Mouse (Mus musculus) thymus, adult 2 months (tissue): ENCODE results near the gene Cerk. TPM values are rescaled to one million over a fixed set of nuclear protein-coding genes. Genes with fewer than 3 reads are reported as not detected.

Experiments
- DNase-seq: peaks from one replicate; pipeline ENCODE4 v3.0.0; 2021
- H3K27ac ChIP-seq: fragments of 200-500 bp; 2 replicates; pipeline ENCODE4 v1.5.1; 2012; ENCODE audit warnings: low read length, control low read depth; ENCODE audit not compliant: control insufficient read depth, insufficient read depth
- H3K27me3 ChIP-seq: fragments of 200-500 bp; 2 replicates; pipeline ENCODE4 v1.6.1; 2012; ENCODE audit warnings: mild to moderate bottlenecking, low read length, moderate library complexity, mixed read lengths; ENCODE audit not compliant: control insufficient read depth, insufficient read depth
- H3K36me3 ChIP-seq: fragments of 200-500 bp; 2 replicates; pipeline ENCODE4 v1.6.1; 2012; ENCODE audit warnings: mild to moderate bottlenecking, low read length, moderate library complexity; ENCODE audit not compliant: control insufficient read depth, insufficient read depth
- H3K4me1 ChIP-seq: fragments of 200-500 bp; replicated peaks from 2 replicates; pipeline ENCODE4 v1.6.1; 2012; ENCODE audit warnings: low read length; ENCODE audit not compliant: control insufficient read depth, insufficient read depth
- H3K4me3 ChIP-seq: fragments of 200-500 bp; 2 replicates; pipeline ENCODE4 v1.5.1; 2012; ENCODE audit warnings: mild to moderate bottlenecking, low read length, control low read depth, moderate library complexity; ENCODE audit not compliant: control insufficient read depth, insufficient read depth
- CTCF ChIP-seq: fragments of 200-500 bp; IDR thresholded peaks from 2 replicates; pipeline ENCODE4 v1.5.1; 2012; ENCODE audit warnings: mild to moderate bottlenecking, control low read depth, low read length, moderate library complexity, borderline replicate concordance; ENCODE audit not compliant: control insufficient read depth, poor library complexity, insufficient read depth; ENCODE audit errors: extremely low read depth
- POLR2A ChIP-seq: fragments of 200-500 bp; IDR thresholded peaks from 2 replicates; pipeline ENCODE4 v1.6.1; 2012; ENCODE audit warnings: mild to moderate bottlenecking, low read length, control low read depth, moderate library complexity; ENCODE audit not compliant: control insufficient read depth, poor library complexity, insufficient read depth; ENCODE audit errors: extremely low read depth
- WGBS: fragments of 180-500 bp; shearing (Covaris S2); methylation state at CpG from one replicate; pipeline ENCODE4 v1.1.7; 2018; 5-methylcytosine and 5-hydroxymethylcytosine counted together
- polyA plus RNA-seq: library from polyadenylated mRNA; depleted of rRNA; stranded (reverse); fragments of >200 nt; gene quantifications from 2 replicates; pipeline ENCODE4 v1.2.3, GENCODE M21; 2012

The Cerk gene
- polyA plus RNA-seq, 1 experiment: 180 TPM

DNA sequence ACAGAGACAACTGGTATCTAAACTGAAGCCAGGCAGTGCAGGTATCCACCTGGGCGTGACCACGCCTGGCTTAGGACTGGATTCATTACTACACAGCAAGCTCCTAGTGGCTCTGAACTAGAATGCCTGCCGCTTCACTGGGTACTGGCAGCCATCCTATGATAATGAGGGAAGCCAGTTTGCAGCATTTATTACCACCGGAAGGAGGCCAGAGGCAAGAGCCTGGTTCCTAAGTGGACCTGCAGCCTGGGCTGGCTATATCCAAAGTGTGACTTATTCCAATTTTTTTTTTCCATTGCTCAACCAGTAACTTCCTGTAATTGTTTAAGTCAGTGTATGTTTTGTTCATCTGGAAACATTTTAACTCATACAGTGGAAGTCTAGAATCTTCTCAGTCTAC is 20.4 kb upstream of the Cerk start:
- Histone ChIP-seq H3K4me1 (peaks cover 29% of the 10 kb centered on the region), H3K4me3 (no peak overlapping the region), H3K27ac (no peak overlapping the region), H3K36me3 (no peaks in the 10 kb centered on the region), H3K27me3 (no peaks in the 10 kb centered on the region)
- 92% methylated on average over 4 of the region's 4 CpGs for WGBS
- no peak for DNase-seq
- no peak for TF ChIP-seq CTCF
- TF ChIP-seq POLR2A: no peak

DNA sequence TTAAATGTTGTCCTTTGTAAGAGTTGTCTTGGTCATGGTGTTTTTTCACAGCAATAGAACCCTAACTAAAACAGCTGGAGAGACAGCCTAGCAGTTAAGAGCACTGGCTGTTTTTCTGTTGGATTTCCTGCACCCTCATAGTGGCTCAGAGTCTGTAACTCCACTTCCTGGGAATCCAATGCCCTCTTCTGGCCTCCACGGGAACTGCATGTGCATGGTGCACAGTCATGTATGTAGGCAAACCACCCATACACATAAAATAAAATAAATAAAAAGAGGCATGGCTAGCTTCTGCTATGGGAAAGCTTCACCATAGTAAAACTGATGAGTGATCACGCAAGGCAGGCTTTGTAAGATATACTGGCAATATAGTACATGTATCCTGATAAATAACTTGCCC is 19.4 kb upstream of the Cerk start:
- H3K4me3 ChIP-seq: no peak overlapping the region
- peak overlapping the region; percentile 61; the same call in 1 of the 2 replicates for H3K27ac ChIP-seq
- no peaks in the 10 kb centered on the region for H3K36me3 ChIP-seq
- DNase-seq: peak; percentile 87
- peaks cover 34% of the 10 kb centered on the region for H3K4me1 ChIP-seq
- TF ChIP-seq POLR2A (no peak), CTCF (no peak)
- WGBS: 85% methylated on average over 2 of the region's 2 CpGs
- H3K27me3 ChIP-seq: no peaks in the 10 kb centered on the region

DNA sequence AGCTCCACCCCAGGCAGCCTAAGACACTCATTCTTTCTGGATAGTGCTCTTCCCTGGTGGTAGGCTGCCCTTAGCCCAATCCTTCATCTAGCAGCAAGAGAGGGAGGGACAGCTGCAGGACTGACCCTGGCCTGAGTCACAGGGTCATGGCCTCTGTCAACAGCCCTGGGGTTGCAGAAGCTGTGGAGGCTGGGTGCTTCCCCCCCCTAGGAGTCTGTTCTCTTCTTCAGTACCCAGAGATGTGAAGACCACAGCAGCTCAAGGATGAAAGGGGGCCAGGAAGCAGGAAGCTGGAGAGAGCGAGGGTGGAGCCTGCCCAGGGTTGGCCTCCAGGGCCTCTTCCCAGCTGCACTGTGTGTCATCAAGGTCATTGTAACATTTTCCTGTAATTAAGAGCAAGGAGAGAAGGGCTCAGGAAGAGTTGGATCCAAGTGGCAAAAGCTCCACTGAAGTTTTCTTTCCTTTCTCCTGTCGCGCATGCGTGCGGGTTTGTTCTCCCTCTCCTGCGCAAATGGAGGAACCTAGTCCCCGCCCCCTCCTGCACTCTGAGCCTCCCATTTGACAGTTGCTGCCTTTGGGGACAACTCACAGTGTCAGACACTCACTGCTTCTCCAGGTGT is 18.1 kb upstream of the Cerk start:
- DNase-seq: peak; percentile 80
- H3K27me3 ChIP-seq: no peaks in the 10 kb centered on the region
- peak overlapping the region; percentile 26 for H3K4me3 ChIP-seq
- 42% methylated on average over 7 of the region's 7 CpGs for WGBS
- peak overlapping the region; percentile 72 for H3K27ac ChIP-seq
- H3K36me3 ChIP-seq: no peaks in the 10 kb centered on the region
- TF ChIP-seq POLR2A (no peak), CTCF (no peak)
- H3K4me1 ChIP-seq: peaks cover 34% of the 10 kb centered on the region

DNA sequence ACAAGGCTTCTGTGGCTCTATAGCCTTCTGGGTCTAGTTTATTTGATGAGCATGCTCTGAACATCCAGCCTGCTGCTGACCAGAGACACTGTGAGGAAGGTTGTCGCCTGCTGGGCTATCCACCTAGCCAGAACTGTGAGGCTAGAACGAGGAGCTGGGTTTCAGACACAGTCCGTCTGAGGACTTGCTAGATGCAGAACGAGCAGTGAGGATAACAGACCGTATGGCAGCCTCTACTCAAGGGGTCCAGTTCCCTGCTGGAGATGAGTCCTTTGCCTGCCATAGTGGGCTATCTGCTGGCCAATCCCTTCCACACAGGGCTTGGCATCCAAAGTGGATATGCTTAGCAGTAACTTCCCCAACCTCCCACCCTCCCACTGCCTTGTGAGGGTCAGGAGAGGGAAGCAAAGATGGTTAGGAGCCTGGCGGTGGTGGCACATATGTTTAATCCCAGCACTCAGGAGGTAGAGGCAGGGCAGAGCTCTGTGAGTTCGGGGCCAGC is 17.4 kb upstream of the Cerk start:
- TF ChIP-seq CTCF (peak; percentile 11; the same call in 1 of the 2 replicates), POLR2A (no peak)
- Histone ChIP-seq H3K4me3 (no peak overlapping the region), H3K27ac (peak overlapping the region; percentile 72; the same call in 1 of the 2 replicates), H3K27me3 (no peaks in the 10 kb centered on the region), H3K4me1 (peaks cover 34% of the 10 kb centered on the region), H3K36me3 (no peaks in the 10 kb centered on the region)
- DNase-seq: no peak
- WGBS: 78% methylated on average over 7 of the region's 7 CpGs

DNA sequence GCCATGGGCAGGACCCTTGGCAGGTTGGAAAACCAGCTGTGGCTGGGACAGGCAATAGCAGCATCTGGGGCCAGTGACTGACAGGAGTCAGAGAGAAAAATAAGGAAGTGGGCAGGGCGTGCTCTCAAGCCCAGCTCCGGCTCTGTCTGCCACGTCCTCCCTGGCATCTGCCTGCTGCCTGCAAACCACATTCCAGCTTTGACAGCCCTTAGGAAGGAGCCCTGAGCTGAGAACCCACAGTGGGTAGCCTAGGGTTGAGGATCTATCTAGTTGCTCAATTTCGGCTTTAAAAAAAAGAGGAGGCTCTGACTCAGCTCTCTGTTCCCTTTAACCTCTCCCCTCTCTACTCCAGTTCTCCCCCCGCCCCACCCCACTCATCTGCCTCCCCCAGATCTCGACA is 16.7 kb upstream of the Cerk start:
- WGBS: 12% methylated on average over 6 of the region's 6 CpGs
- H3K36me3 ChIP-seq: no peaks in the 10 kb centered on the region
- peaks cover 34% of the 10 kb centered on the region for H3K4me1 ChIP-seq
- no peaks in the 10 kb centered on the region for H3K27me3 ChIP-seq
- peak overlapping the region; percentile 72; the same call in 1 of the 2 replicates for H3K27ac ChIP-seq
- no peak for DNase-seq
- TF ChIP-seq CTCF (no peak), POLR2A (no peak)
- H3K4me3 ChIP-seq: no peak overlapping the region

DNA sequence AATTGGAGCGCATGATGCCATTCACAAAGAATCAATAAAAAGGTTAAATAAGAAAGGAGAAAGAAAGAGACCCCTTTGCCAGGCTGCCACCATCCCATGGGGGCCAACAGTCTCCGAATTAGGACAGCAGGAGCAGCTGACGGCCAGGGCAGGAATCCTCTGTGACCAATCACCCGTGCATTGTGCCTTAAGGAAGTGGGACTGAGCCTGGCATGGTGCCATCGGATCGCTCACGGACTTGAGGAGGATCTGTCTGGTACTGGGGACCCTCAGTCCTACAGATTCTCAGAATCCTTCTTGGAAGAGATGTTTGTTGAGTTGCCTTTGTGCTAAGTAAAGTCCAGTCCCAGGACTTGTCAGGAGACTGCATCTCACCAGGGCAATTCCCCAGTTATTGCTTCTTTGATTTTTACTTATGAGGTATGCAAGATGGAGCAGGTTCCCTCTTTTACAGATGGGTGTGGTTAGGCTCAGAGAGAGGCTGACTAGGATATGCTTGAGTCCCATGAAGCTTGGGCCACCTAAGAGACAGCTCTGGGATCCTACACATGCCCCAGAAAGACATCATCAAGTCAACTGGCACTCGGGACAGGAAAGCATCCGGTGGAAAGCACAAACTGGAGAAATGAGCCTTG is 15.9 kb upstream of the Cerk start:
- Histone ChIP-seq H3K4me1 (peaks cover 34% of the 10 kb centered on the region), H3K4me3 (no peak overlapping the region), H3K27me3 (no peaks in the 10 kb centered on the region), H3K36me3 (no peaks in the 10 kb centered on the region), H3K27ac (no peak overlapping the region)
- 92% methylated on average over 9 of the region's 9 CpGs for WGBS
- DNase-seq: no peak
- TF ChIP-seq CTCF (no peak), POLR2A (no peak)

DNA sequence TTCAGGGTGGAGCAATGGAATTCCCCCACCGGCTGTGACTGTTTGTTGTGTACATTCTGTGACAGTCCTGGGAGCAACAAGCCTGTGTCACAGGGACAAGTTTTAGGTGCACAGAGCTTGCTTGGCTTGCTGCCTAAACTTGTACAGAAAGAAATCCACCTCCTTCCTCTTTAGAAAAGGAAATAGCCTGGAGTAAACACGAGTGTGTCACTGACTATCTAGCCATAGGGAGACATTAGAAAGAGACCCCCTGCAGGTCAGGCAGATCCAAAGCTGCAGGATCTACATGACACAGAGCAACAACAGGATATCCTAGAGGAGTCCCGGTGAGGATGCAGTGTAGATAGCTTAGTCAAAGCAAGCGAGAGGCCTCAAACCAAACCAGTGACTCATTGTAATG is 15.2 kb upstream of the Cerk start:
- Histone ChIP-seq H3K4me3 (no peak overlapping the region), H3K27me3 (no peaks in the 10 kb centered on the region), H3K36me3 (no peaks in the 10 kb centered on the region), H3K4me1 (peaks cover 34% of the 10 kb centered on the region), H3K27ac (no peak overlapping the region)
- TF ChIP-seq CTCF (no peak), POLR2A (no peak)
- WGBS: 39% methylated on average over 4 of the region's 4 CpGs
- no peak for DNase-seq
